Mouse (Mus musculus) adrenal gland, postnatal 36 days (tissue): ENCODE data around the gene Camk1g. TPM values are rescaled to one million over a fixed set of nuclear protein-coding genes. Genes with fewer than 3 reads are reported as not detected.

ENCODE experiments used
- DNase-seq, 2 experiments: peaks; one replicate each; pipeline ENCODE4 v3.0.0; 2021; ENCODE audit warnings: mixed read lengths in 1 of 2
- total RNA-seq, 2 experiments: library from RNA; stranded (reverse); gene quantifications; 2 replicates each; pipeline ENCODE4 v1.2.3; 2021

Camk1g gene
- total RNA-seq, 2 experiments from 2014 or later: 0.26 TPM

DNA sequence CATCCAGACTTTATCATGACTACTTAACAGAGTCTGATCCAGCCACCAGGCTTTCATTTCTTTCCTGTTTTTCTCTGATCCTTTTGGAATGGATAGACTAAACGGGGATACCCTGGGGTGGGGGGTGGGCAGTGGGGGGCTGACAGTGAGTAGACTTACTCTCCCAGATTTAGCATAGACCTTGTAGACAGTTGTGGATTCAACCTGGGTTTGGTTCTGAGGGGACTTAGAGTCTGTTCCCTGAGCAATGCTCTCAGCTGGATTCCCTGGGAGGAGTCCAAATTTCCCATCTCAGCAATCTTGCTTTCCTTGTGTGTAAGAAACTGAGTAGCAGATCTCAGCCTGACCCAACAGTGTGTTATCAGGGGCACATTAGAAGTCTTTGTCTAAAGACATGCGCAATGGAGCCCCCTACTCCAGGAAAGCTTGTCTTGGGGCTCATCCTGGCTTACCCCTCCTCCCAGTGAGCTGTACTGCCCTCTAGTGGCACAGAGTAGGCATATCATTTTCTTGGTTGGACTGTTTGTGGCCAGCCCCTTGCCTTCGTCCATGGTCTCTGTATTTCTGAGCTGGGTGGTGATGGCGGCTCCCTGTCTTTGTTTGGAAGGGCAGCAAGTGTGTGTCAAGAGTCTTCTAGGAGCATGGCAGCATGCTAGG is 6.5 kb upstream of the Camk1g start:
- DNase-seq: peak; percentile 17 to 42

DNA sequence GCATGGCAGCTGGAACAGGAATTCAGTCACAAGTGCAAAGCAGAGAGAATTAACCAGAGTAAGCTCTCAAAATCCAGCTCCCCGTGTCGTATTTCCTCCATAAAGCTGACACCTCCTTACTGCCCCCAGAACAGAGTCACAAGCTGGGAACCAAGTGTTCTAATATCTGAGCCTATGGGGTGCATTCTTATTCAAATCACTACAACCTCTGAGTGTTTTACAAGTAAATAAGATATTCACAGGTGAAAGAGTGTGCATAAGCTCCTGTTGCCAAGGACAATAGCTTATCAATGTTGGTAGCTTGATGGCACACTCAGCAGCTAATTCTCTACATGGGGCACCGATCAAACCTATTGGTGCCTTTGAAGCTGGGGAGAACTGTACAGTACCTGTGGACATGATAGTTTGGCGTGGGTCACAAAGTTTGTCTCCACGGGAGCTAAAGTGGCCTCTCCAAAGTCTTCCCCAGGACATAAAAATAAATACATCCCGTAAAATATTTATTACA is 3.9 kb upstream of the Camk1g start:
- no peak for DNase-seq

DNA sequence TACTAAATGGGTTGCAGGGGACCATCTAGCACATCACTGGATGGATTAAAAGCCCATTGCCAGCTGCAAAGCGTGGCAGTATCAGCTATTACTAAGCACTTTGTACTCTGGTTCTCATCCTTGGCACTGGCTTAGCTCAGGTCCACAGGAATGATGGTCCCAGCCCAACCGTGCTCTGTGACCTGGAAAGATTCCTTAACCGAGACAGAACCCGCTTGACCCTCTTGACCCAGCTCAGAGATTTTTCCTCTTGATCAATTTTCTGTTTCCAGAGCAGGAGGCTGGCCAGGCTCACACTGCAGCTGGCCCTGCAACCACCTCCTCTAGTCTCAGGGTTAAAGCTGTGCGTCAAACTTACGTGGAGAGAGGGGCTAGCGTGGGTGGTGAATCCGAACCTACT is 1.0 kb downstream of the Camk1g start:
- no peak for DNase-seq

DNA sequence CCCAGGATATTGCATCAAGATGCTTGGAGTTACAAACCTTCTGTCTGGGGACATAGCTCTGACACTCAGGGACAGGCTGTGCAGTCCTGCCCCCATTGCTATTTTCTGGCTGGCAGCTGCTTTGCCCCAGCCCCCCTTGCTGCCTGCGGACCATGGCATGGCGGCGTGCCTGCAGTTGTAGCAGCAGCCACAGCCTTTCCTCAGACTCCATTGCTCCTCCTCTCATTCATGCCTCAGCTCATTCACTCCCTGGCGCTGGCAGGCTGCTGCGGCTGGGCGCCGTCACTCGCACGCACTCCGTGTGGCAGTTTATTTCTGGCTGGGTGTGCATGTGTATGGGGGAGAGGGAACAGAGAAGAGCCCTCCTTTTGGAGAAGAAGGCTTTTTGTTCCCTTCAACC is 2.0 kb downstream of the Camk1g start:
- no peak for DNase-seq

DNA sequence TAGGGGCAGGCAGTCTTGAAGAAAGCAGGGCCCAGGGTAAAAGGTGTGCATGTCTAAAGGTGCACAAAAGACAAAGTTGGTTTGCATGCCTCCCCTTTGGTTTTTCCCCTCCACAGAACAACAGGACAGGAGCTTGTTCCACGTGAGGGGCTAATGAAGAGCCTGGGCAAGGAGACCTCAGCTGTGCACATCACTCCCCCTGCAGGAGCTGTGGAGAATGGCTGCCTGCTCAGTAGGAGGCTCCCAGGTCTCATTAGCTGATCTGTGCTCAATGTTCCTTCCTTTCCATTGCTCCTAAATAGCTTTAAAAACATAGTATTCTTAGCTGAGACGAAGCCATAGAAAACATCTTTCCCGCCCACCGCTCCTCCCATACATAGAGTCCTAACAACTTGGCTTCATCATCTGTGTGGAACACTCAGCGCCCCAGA is 6.3 kb downstream of the Camk1g start:
- peak; percentile 53 to 59 for DNase-seq

DNA sequence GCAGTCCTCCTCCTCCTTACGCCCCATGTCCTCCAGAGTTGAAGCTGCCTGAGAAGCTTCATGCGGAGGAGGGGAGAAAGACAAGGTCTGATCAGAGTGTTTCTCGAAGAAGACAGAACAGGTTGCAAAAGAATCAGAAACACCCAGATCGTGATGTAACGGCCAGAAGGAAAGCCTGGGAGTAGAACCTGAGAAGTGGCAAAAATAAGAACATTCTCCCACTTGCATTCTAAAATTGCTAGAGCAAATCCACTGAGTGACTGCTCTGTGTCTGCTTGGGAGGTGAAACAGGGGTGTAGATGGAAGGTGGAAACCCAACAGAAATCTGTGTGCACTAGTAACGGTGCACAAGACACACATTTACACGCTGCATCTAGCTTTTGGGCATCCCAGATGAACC is 8.0 kb downstream of the Camk1g start:
- DNase-seq: no peak

DNA sequence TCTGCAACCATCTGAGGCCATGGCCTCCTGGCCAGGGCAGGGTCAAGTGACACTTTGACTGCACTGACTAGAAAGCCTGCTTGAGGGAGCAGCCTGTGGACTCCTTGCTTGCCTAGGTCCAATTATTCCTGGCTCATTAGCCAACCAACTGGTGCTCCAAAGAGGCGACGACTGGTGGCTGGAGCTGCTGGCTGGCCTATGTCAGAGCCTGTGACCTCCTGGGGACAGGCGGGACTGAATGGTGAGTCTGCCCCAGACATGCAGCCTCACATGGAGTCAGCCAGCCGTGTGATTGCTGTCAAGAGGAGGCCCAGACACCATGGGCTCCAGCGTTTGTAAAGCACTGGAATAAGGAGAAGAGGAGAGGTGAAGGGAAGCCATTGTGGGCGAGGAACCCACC is 8.9 kb downstream of the Camk1g start:
- DNase-seq: no peak

DNA sequence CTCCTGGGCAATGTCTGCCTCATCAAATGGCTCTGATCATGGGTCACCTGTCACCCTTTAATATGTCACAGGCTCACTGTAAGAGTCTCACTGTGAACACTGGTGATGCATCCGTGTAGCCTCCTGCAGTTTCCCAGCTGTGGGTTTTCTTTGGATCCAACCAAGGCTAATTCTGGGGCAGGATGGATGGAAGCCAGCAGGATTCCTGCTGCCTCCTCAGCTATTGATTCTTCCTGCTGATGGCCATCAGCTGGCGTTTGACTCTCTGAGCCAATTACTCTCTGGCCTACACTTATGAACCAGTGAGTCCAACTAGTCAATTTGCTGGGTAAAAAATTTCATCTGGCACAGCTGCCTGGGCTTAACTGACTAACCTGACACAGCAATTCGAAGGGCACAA is 10.9 kb downstream of the Camk1g start:
- no peak for DNase-seq

DNA sequence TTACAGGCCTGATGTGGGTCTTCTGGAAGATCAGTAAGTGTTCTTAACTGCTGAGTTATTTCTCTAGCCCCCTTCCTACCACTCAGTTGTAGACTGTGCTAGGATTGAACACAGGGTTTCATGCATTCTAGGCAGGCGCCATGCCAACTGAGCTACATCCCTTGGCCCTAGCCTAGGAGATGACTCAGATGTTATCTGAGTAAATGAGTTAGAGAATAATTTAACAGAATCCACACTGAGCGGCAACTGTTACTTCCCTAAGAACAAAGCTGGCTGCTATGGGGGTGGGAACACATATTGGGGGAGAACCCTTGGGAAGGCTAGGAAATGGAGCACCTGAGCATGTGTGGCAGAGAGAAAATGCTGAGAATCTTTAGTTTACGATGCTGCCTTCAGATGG is 18.5 kb downstream of the Camk1g start:
- peak; percentile 43 to 61 for DNase-seq

DNA sequence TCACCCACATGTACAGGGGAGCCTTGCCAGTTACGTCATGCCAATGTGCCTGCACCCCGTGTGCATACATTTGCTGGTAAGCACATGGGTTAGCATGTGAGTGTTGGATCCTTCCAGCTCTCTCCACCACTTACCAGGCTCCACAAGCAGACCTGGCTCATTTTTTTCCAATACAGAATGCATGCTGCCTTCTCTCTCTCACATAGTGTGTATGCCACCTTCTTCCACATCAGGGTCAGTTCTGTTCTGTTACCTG is 19.6 kb downstream of the Camk1g start:
- no peak for DNase-seq

DNA sequence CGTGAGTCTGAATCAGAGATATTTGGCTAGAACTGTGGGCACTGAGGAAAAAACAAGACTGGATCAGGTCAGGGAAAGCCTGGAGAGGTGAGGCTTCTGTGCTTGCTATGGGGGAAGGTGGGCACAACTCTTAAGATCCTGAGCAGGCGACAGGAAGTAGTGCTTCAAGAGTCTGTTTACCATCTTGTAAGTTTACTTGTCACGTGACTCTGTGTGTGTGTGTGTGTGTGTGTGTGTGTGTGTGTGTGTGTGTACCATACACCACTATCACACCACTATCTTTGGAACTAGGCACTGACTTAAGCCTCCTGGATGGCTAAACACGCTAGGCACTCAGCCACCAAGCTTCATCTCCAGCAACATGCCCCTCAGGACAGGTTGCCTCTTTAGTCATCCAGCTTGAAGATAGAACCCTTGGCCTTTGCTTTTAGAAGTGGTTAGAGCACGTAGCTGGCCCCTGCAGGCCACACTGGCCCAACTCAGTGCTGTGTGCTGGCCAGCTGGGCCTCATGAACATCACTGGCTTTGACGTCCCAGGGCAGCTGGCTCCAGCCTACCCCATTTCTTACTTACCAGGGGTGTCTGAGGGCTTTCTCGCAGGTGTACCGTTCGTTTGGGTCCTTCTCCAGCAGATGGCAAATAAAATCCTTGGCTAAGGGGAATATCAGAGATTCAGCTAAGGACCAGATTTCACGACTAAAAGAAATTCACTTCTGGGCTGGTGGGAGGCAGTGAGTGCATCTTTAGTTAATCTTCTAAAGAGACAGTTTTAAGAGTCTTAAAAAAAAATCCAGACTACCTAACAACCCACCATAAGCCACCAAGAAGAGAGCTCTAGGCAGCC is 20.2 kb downstream of the Camk1g start:
- DNase-seq: no peak

DNA sequence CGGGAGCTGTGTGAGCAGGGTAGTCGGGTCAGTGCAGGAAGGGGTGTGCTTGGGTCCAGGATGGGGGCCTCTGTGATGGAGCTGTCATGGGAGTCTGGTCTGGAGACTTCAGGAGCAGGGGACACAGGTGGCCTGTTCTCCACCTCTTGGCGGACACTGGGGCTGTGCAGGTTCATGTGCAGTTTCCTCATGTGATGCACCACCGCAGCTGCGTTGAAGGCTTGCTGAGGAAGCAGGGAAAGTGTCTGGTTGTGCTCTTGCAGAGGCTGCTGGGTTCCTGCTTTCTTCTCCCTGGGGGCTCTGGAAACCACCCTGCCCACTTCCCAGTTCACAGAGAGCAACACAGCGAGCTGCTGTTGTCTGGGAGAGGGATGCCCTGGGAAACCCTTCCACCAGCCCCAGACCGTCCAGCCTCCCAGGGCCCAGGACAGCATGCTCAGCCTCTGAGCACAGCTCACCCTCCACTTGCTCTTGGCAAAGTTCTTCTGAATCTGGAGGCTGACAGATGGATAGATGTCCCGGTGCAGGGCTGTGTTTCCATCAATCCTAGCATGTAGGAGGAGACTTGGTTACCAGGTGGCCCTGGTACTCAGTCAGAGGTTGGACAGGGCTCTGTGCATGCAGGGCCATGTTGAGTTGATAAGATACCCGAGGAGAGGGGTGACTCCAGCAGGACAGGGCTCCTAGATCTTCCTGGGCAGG is 21.7 kb downstream of the Camk1g start:
- no peak for DNase-seq

DNA sequence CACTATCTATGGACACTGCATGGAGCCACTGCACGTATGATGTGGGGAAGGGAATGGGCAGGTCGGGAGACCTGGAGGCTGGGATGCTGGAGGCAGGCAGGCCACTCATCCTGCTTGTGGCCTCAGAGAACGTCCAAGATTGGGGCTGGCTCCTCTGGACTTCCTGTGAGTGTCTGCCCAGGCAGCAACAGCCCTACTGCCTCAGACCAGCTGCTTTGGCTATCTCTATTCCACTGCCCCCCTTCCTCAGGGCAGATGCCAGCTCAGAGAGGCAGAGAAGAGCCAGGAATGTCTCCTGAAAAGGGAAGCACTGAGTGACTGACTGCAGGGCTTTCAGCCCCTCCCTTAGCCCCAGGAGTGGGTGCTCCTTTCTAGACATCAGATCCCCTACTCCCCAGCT is 23.2 kb downstream of the Camk1g start:
- DNase-seq: no peak

DNA sequence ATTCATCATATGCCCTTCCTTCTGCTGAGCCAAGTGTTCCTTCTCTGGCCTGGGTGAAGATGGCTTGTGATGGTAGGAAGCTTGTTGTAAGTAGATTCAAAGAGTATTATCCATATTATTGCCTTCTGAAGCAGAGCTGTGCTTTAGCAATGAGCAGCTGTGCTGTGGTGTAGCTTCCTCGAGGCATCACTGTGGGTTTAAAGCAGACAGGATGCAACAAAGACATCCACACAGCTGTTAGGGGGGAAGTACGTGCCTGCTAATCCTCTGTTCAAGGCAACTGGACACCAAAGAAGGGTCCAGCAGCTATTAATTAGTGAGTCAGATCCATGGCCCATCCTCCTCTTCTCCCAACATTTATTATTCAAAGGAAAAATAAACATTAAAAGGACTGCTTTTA is 25.1 kb downstream of the Camk1g start:
- no peak for DNase-seq

DNA sequence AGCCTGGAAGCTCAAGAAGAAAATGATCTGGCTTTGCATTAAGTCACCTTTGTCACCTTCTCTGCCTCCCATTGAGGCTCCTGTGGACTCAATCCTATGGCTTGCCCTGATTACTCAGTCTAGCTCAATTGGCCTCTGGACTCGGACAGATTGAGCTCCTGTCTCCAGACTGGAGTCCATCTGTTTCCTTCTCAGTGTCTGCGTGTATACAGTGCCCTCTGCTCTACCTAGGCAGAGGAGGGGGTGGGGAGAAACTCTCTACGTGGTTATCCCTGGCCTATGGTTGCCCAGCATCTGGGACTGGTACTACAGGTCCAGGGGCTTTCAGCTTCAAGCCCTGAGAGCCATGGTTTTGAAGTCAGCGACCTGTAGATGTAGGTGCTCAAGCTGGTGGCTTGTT is 26.2 kb downstream of the Camk1g start:
- no peak for DNase-seq

DNA sequence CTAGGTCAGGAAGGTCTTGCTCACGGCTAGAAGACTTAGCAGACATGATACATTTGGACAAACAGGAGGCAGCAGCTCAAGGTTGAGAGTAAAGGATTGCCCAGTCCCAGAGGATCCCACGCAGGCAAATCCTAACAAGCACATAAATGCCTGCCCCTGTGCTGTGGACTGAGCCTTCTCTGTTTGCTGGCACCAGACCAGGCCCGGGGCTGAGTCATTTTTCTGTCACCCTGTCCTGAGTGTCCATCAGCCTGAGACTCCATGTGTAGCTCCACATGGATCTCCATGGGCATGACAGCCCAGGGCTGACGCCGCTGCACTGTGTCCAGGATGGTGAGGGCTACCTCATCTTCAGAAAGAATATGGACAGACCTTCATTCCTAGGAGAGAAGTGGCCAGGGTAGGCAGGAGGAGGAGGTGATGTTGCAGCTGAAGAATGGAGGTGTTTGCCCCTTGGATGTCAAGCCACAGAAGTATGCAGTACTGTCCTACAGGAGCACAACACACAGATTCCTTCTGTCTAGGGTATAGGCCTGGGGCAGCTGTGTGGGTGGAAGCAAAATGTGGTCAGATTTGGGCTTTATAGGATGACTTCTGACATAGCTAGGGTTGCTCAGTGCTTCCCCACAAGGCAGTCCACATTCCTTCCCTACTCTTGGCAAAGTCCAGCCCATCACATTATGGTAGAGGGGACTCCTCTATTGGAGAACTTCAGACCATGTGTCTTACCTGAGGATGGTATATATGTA is 27.7 kb downstream of the Camk1g start:
- peak; percentile 86 to 88 for DNase-seq

DNA sequence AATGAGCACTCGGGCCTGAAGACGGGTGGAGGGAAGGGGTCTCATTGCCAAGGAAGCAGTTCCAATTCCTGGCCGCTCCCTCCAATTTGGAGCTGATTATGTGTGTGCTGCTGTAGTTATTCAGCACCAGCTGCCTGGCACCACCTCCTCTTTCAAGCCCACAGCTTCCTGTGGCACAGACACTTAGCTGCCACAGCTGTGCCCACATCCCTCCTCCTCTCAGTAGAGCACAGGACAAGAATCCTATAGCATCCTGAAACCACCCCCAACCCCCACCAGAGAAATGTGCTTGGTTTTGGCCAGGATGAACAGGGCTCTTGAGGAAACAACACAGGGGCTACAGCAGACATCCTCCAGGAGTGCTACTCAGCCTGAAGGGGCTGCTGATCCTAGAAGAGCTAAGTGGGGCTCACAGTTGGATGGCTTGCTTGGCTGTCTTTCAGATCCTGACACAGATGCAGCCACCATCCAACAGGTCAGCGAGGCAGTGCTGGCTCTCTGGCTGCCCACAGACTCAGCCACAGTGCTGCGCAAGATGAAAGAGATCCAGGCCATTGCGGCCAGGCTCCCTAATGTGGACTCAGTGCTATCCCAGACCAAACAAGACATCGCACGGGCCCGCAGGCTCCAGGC is 31.6 kb downstream of the Camk1g start:
- no peak for DNase-seq

DNA sequence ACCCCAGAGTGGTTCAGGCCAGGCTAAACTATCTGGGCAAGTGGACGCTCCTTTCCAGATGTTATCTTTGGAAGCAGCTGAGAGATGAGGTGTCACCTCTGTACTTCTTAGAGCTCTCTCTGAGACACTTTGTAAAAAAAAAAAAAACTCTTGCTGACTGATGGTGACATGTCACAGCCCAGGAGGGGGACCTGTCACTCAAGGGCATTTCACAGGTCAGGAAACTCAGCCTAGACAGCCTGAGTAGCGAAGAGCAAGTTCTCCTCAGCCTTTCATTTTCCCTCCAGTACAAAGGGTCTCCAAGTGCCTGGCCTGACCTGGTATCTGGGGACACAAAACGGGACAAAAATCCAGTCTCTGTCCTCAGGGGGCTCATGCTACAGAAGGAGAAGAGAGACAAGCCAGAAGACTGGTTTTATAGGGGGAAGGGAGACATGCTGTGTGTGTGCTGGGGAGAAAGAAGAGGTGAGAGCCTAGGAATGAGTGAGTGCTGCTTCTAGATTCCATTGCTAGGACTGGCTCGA is 32.2 kb downstream of the Camk1g start:
- DNase-seq: no peak

DNA sequence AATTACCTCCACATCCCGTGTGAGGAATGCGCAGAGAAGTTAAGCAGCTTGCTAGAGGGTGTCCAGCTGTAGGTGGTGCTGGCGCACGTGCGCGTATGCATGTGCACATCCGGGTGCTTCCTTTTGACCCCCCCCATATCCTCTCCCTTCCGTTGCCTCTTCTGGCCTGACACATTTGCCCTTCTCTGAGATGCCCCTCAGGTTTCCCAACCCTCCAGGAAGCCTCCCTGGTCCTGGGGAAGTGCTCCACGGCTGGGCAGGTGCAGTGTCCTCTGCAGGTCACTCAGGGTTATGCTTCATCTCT is 33.1 kb downstream of the Camk1g start:
- no peak for DNase-seq

DNA sequence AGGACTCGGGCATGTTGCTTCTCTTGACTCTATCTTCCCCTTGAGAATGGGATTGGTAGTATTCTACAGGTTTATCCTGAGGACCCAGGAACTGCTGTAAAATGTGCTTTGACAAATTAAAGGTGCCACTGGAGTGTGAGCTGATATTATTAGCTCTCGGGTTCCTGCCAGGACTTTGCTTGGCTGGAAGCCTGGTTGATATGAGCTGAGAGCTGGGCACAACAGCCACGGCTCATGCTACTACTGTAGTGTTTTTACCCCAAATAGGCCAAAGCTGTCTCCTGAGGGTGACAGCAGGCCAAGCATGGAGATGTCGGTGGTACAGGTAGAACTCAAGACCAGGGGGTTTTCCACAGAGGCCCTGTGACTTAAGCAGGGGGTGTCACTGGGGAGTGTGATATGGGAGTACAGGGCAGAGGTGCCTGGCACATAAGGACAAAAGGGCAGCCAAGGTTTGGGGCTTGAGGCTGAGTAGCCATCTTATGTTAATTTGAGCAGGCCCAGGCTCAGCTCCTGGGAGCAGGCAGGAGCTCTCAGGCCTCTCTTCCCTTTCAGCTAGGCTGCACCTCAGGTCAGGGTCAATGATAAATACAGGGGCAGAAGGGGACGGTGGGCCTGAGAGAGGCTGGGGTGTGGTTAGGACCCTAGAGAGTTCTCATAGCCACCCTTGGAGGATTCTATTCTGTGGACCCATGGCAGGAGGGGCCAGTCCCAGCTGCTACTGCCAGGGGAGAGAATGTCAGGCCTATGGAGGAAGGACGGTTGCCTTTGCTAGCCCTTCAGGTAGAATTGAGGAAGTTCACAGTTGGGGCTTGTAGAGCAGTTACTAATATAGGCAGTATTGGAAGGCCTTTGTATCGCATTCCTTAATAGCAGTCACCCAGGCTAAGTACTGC is 33.7 kb downstream of the Camk1g start:
- peak in 1 of 2 experiments; percentile 32 for DNase-seq

DNA sequence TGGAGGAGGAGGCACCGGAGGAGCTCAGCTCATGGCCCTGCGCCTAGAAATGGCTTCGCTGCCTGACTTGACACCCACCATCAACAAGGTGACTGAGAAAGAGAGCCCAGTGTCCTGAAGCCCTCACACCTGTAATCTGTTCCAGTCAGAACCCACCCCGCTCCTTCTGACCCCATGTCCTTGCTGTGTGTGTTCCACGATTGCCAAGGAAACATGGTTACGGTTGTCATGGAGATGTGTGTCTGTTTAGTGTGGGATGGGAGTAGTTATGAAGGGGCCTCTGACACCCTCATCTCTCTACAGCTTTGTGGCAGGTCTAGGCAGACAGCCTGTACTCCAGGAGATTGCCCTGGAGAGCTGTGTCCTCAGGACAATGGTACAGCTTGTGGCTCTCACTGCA is 35.6 kb downstream of the Camk1g start:
- DNase-seq: no peak
